In genomic region chr15:99008801-99009241, GRCm38 (mm10) we compare ENCODE assay signal across 13 mouse cellular contexts. TPM values are rescaled to one million over a fixed set of nuclear protein-coding genes. Genes with fewer than 3 reads are reported as not detected.
DNase-seq lines count a peak whose midpoint lies in the region; ATAC-seq and TF ChIP-seq lines count a peak whose summit lies in the region.
"Had no signal": no experiment of that assay in that cellular context is flagged by ENCODE, and none has a peak within 500 bp of the region (broad histone marks: within the 10 kb centered on the region; RNA-seq: fewer than 3 reads in every experiment).

No protein-coding gene starts in this region.

- no peaks in the 10 kb centered on the region for H3K9me3 ChIP-seq in intestine, embryonic 15.5 days
- H3K9me3 ChIP-seq in stomach, postnatal 0 days (ENCODE audit: control insufficient read depth, low read length), result no peaks in the 10 kb centered on the region
- no peaks in the 10 kb centered on the region for H3K9me3 ChIP-seq in midbrain, embryonic 11.5 days (ENCODE audit: control insufficient read depth, low read length)
- H3K9me3 ChIP-seq: forebrain, embryonic 12.5 days; midbrain, embryonic 10.5 days had no signal

- TF ChIP-seq EP300 in stomach, postnatal 0 days (optimal IDR thresholded peaks at IDR 0.05), result no peak

- intact Hi-C loops in left cerebral cortex, adult 2 months (cut with DNase I), result no loop called here

- TF ChIP-seq CTCF in stomach, postnatal 0 days (IDR thresholded peaks at IDR 0.05; ENCODE audit: low read depth), result no peak
- TF ChIP-seq CTCF in left cerebral cortex, adult 2 months (IDR thresholded peaks at IDR 0.05), result no peak

- H3K9ac ChIP-seq in intestine, embryonic 15.5 days, result no peak overlapping the region
- H3K9ac ChIP-seq in stomach, postnatal 0 days (ENCODE audit: low read length), result no peak overlapping the region
- no peak overlapping the region for H3K9ac ChIP-seq in midbrain, embryonic 11.5 days (ENCODE audit: low read length)
- H3K9ac ChIP-seq: forebrain, embryonic 12.5 days; hindbrain, embryonic 14.5 days had no signal

- no peaks in the 10 kb centered on the region; the same call in 1 of the 2 replicates for H3K4me1 ChIP-seq in intestine, embryonic 15.5 days (replicated peaks)
- no peaks in the 10 kb centered on the region for H3K4me1 ChIP-seq in stomach, postnatal 0 days (replicated peaks; ENCODE audit: control insufficient read depth, insufficient read depth)
- no peaks in the 10 kb centered on the region for H3K4me1 ChIP-seq in midbrain, embryonic 11.5 days (ENCODE audit: control insufficient read depth, insufficient read depth, low read length)
- H3K4me1 ChIP-seq: forebrain, embryonic 12.5 days; midbrain, embryonic 10.5 days had no signal

- H3K36me3 ChIP-seq in intestine, embryonic 15.5 days, result no peaks in the 10 kb centered on the region
- H3K36me3 ChIP-seq in stomach, postnatal 0 days (ENCODE audit: control insufficient read depth, insufficient read depth, low read length), result no peaks in the 10 kb centered on the region
- H3K36me3 ChIP-seq in midbrain, embryonic 11.5 days (ENCODE audit: control insufficient read depth, insufficient read depth, low read length), result no peaks in the 10 kb centered on the region
- H3K36me3 ChIP-seq: forebrain, embryonic 12.5 days; midbrain, embryonic 10.5 days had no signal

- WGBS in intestine, embryonic 15.5 days, result 37% methylated on average over 6 of the region's 6 CpGs
- WGBS in stomach, postnatal 0 days, result 46% methylated on average over 6 of the region's 6 CpGs
- WGBS in midbrain, embryonic 11.5 days, result 78% methylated on average over 6 of the region's 6 CpGs

- DNase-seq in kidney, postnatal 10 days, result peak; percentile 54
- no peak for DNase-seq in kidney, adult 9 months
- DNase-seq in R1 (ENCODE audit: low read depth, low spot score), result peak; percentile 44
- DNase-seq in stomach, postnatal 0 days (ENCODE audit: low spot score), result no peak
- DNase-seq in layer of hippocampus, adult 18-20 months (ENCODE audit: low spot score in 2 of 2), result no peak
- DNase-seq in midbrain, embryonic 11.5 days (ENCODE audit: low spot score, missing footprints), result no peak
- no peak for DNase-seq in left cerebral cortex, adult 2 months (ENCODE audit: extremely low spot score in 1 of 2, low spot score in 2 of 2)
- DNase-seq: cerebellum, postnatal 25 days; right cerebral cortex, adult 18-20 months had no signal

- H3K27me3 ChIP-seq in intestine, embryonic 15.5 days (replicated peaks), result no peaks in the 10 kb centered on the region
- H3K27me3 ChIP-seq in stomach, postnatal 0 days (ENCODE audit: control insufficient read depth, insufficient read depth, low read length), result no peaks in the 10 kb centered on the region
- no peaks in the 10 kb centered on the region for H3K27me3 ChIP-seq in midbrain, embryonic 11.5 days (ENCODE audit: control insufficient read depth, insufficient read depth, low read length)
- H3K27me3 ChIP-seq: forebrain, embryonic 12.5 days had no signal

- H3K4me2 ChIP-seq in intestine, embryonic 15.5 days (replicated peaks), result no peak overlapping the region
- H3K4me2 ChIP-seq in stomach, postnatal 0 days (replicated peaks; ENCODE audit: low read depth), result no peak overlapping the region
- no peak overlapping the region for H3K4me2 ChIP-seq in midbrain, embryonic 11.5 days
- H3K4me2 ChIP-seq: forebrain, embryonic 12.5 days; hindbrain, embryonic 14.5 days had no signal

- ATAC-seq in intestine, embryonic 15.5 days, result peak; percentile 65
- peak; percentile 43; the same call in 1 of the 2 replicates for ATAC-seq in stomach, postnatal 0 days (ENCODE audit: low FRiP score, low TSS enrichment)
- ATAC-seq in midbrain, embryonic 11.5 days (ENCODE audit: low FRiP score), result no peak

- no peak overlapping the region for H3K4me3 ChIP-seq in intestine, embryonic 15.5 days (replicated peaks)
- H3K4me3 ChIP-seq in stomach, postnatal 0 days (ENCODE audit: low read depth, low read length), result no peak overlapping the region
- H3K4me3 ChIP-seq in midbrain, embryonic 11.5 days (ENCODE audit: low read depth, low read length), result no peak overlapping the region
- H3K4me3 ChIP-seq in left cerebral cortex, adult 2 months, result no peak overlapping the region
- H3K4me3 ChIP-seq: forebrain, embryonic 12.5 days; midbrain, embryonic 10.5 days had no signal

- H3K27ac ChIP-seq in intestine, embryonic 15.5 days, result 0 out of 2 replicates have a peak overlapping the region, but pooled peaks have one; percentile 1
- H3K27ac ChIP-seq in stomach, postnatal 0 days (replicated peaks), result 0 out of 2 replicates have a peak overlapping the region, but pooled peaks have one; percentile 20
- no peak overlapping the region for H3K27ac ChIP-seq in midbrain, embryonic 11.5 days (ENCODE audit: low read depth, low read length)
- no peak overlapping the region for H3K27ac ChIP-seq in left cerebral cortex, adult 2 months
- H3K27ac ChIP-seq: forebrain, embryonic 12.5 days; hindbrain, embryonic 14.5 days; midbrain, embryonic 10.5 days had no signal

RNA-seq across cellular contexts. Expression of gene Tuba1c, which starts 20.9 kb away (rescaled TPM):
- 253 and 271 TPM in 2 replicates for polyA plus RNA-seq in intestine, embryonic 15.5 days (2015; fragmentation: Nextera tagmentation; extraction: Ambion mirVana)
- 145 and 159 TPM in 2 replicates for polyA plus RNA-seq in stomach, postnatal 0 days (2015; fragmentation: Nextera tagmentation; extraction: Ambion mirVana)
- total RNA-seq in layer of hippocampus, adult 18-20 months (2021), result 10 to 100 TPM; 48.9 to 55.6 TPM
- polyA plus RNA-seq in midbrain, embryonic 11.5 days (2014; fragmentation: Nextera tagmentation; extraction: Ambion mirVana), result 102 and 106 TPM in 2 replicates
- 10 to 100 TPM; 56.1 to 61.4 TPM for total RNA-seq in left cerebral cortex, adult 2 months (2021)

RNA-seq across cellular contexts. Expression of gene Prph, which starts 46.2 kb away (rescaled TPM):
- 46.9 and 48.1 TPM in 2 replicates for polyA plus RNA-seq in intestine, embryonic 15.5 days (2015; fragmentation: Nextera tagmentation; extraction: Ambion mirVana)
- polyA plus RNA-seq in stomach, postnatal 0 days (2015; fragmentation: Nextera tagmentation; extraction: Ambion mirVana), result 25.7 and 28.6 TPM in 2 replicates
- 1 to 10 TPM in 1 of 2 experiments, under 1 TPM in 1; 0.61 to 1.1 TPM for total RNA-seq in layer of hippocampus, adult 18-20 months (2021)
- 3.6 and 4.8 TPM in 2 replicates for polyA plus RNA-seq in midbrain, embryonic 11.5 days (2014; fragmentation: Nextera tagmentation; extraction: Ambion mirVana)
- total RNA-seq in left cerebral cortex, adult 2 months (2021), result under 1 TPM; 0.91 to 0.97 TPM

RNA-seq across cellular contexts. Expression of gene Tuba1a, which starts 55.3 kb away (rescaled TPM):
- 981 and 999 TPM in 2 replicates for polyA plus RNA-seq in intestine, embryonic 15.5 days (2015; fragmentation: Nextera tagmentation; extraction: Ambion mirVana)
- polyA plus RNA-seq in stomach, postnatal 0 days (2015; fragmentation: Nextera tagmentation; extraction: Ambion mirVana), result 537 and 602 TPM in 2 replicates
- total RNA-seq in layer of hippocampus, adult 18-20 months (2021), result 100 to 1,000 TPM; 699 to 750 TPM
- polyA plus RNA-seq in midbrain, embryonic 11.5 days (2014; fragmentation: Nextera tagmentation; extraction: Ambion mirVana), result 7,669 and 8,043 TPM in 2 replicates
- 100 to 1,000 TPM; 817 to 827 TPM for total RNA-seq in left cerebral cortex, adult 2 months (2021)

RNA-seq across cellular contexts. Expression of gene Gm49450, which starts 55.5 kb away (rescaled TPM):
- not detected in 2 replicates for polyA plus RNA-seq in intestine, embryonic 15.5 days (2015; fragmentation: Nextera tagmentation; extraction: Ambion mirVana)
- polyA plus RNA-seq in stomach, postnatal 0 days (2015; fragmentation: Nextera tagmentation; extraction: Ambion mirVana), result not detected in 2 replicates
- total RNA-seq in layer of hippocampus, adult 18-20 months (2021), result not detected
- polyA plus RNA-seq in midbrain, embryonic 11.5 days (2014; fragmentation: Nextera tagmentation; extraction: Ambion mirVana), result not detected in 2 replicates
- total RNA-seq in left cerebral cortex, adult 2 months (2021), result not detected
- polyA plus RNA-seq: forebrain, embryonic 12.5 days; hindbrain, embryonic 14.5 days; midbrain, embryonic 10.5 days had no signal

Comparison
In these comparisons a context has a peak if more than half of its experiments do, and no peak if none do; other contexts are left out.
1. DNase-seq: peak in kidney, postnatal 10 days (single experiment) and R1 (single experiment); none in kidney, adult 9 months (single experiment), stomach, postnatal 0 days (single experiment), layer of hippocampus, adult 18-20 months (0 of 2), midbrain, embryonic 11.5 days (single experiment) and left cerebral cortex, adult 2 months (0 of 2).
2. H3K27ac ChIP-seq: peak in intestine, embryonic 15.5 days (single experiment) and stomach, postnatal 0 days (single experiment); none in midbrain, embryonic 11.5 days (single experiment) and left cerebral cortex, adult 2 months (single experiment).